Mouse (Mus musculus): ENCODE results near the gene Tprg.

DNA sequence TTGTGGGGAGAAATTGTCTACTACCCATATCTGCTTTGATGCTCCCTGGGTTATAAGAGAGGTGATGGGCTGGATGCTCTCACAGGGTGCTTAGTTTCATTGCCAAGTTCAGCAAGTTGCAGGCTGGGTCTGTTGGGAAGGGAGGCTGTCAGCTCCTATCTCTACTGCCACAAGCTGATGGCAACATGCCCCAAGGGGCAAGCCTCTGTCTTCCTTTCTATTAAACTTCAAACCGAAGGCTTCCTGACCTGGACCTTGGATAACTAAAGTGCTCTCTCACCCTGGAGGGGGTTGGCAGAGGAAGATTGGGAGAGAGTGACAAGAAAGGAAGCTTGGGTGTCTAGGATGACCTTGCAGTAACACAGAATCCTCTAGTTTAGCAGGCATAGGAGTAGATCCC is 108.1 kb downstream of the Tprg start:
- TF ChIP-seq CTCF (IDR thresholded peaks at IDR 0.05; ENCODE audit: low read depth, low read length) (no peak), TAL1 (conservative IDR thresholded peaks at IDR 0.05; ENCODE audit: low read depth, low read length) (no peak), GATA1 (IDR thresholded peaks at IDR 0.05; ENCODE audit: borderline replicate concordance, low read length) (no peak), GATA2 (IDR thresholded peaks at IDR 0.05; ENCODE audit: borderline replicate concordance, low read depth, low read length) (no peak)

Data from G1E (cell line).